ENCODE assay signal across 10 mouse cellular contexts in the genomic region with DNA sequence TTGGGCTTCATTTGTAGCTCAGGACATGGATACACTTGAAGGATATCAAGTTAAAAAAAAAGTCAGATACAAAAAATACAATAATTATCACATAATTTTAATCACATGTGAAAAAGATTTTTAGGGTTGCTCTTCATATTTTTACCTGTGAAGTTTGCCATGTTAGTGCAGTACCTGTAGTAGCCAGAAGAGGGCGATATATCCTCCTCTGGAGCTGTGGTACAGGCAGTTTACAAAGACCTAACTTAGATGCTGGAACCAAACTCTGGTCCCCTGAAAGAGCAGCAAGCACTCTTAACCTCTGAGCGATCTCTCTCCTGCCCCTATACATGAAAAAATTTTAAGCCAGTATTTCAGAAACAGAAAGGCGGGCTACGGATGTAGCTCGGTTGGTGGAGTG.
A peak's percentile ranks its signal among the peaks of the same experiment; 100 is the strongest.
DNase-seq lines count a peak whose midpoint lies in the region; ATAC-seq and TF ChIP-seq lines count a peak whose summit lies in the region.
"Had no signal": no experiment of that assay in that cellular context is flagged by ENCODE, and none has a peak within 500 bp of the region (broad histone marks: within the 10 kb centered on the region; RNA-seq: fewer than 3 reads in every experiment).

No protein-coding gene starts in this region.

- H3K27me3 ChIP-seq in intestine, postnatal 0 days (replicated peaks; ENCODE audit: control insufficient read depth, insufficient read depth, low read length): no peaks in the 10 kb centered on the region
- H3K27me3 ChIP-seq in intestine, embryonic 15.5 days (replicated peaks): no peaks in the 10 kb centered on the region

- H3K9ac ChIP-seq in intestine, postnatal 0 days (ENCODE audit: low read depth, low read length): no peak overlapping the region
- H3K9ac ChIP-seq in intestine, embryonic 15.5 days: no peak overlapping the region

- no peak for ATAC-seq in intestine, postnatal 0 days
- ATAC-seq in intestine, embryonic 15.5 days: no peak

- peak; percentile 28 for DNase-seq in thymus, postnatal 0 days (ENCODE audit: low spot score)
- no peak for DNase-seq in thymus, postnatal 36 days
- peak; percentile 4 for DNase-seq in c-Kit-positive CD71-positive TER-119-positive erythroid progenitor cells, embryonic 14.5 days (ENCODE audit: low spot score)
- no peak for DNase-seq in cerebellum, adult 8-10 months
- no peak for DNase-seq in right cerebral cortex, adult 2 months (ENCODE audit: low spot score in 2 of 2)
- DNase-seq: gastrocnemius, postnatal 36 days; lung, postnatal 10 days had no signal

- no peak overlapping the region for H3K27ac ChIP-seq in intestine, postnatal 0 days (ENCODE audit: low read depth, low read length)
- H3K27ac ChIP-seq in intestine, embryonic 15.5 days: no peak overlapping the region
- H3K27ac ChIP-seq: forebrain, embryonic 10.5 days had no signal

- H3K36me3 ChIP-seq in intestine, postnatal 0 days (ENCODE audit: control insufficient read depth, insufficient read depth): no peaks in the 10 kb centered on the region
- no peaks in the 10 kb centered on the region for H3K36me3 ChIP-seq in intestine, embryonic 15.5 days
- H3K36me3 ChIP-seq: forebrain, embryonic 10.5 days had no signal

- WGBS in intestine, postnatal 0 days: 79% methylated on average over 5 of the region's 5 CpGs
- WGBS in intestine, embryonic 15.5 days: 85% methylated on average over 5 of the region's 5 CpGs

- H3K9me3 ChIP-seq in intestine, postnatal 0 days (ENCODE audit: control insufficient read depth): no peaks in the 10 kb centered on the region
- no peaks in the 10 kb centered on the region for H3K9me3 ChIP-seq in intestine, embryonic 15.5 days
- H3K9me3 ChIP-seq: forebrain, embryonic 10.5 days had no signal

- no peaks in the 10 kb centered on the region for H3K4me1 ChIP-seq in intestine, postnatal 0 days (replicated peaks; ENCODE audit: control insufficient read depth, insufficient read depth, low read length)
- no peaks in the 10 kb centered on the region for H3K4me1 ChIP-seq in intestine, embryonic 15.5 days (replicated peaks)
- H3K4me1 ChIP-seq: forebrain, embryonic 10.5 days had no signal

- H3K4me3 ChIP-seq in intestine, postnatal 0 days (ENCODE audit: low read depth, low read length): no peak overlapping the region
- H3K4me3 ChIP-seq in intestine, embryonic 15.5 days (replicated peaks): no peak overlapping the region
- H3K4me3 ChIP-seq: forebrain, embryonic 10.5 days had no signal

- no peak overlapping the region for H3K4me2 ChIP-seq in intestine, postnatal 0 days (replicated peaks; ENCODE audit: low read depth)
- H3K4me2 ChIP-seq in intestine, embryonic 15.5 days (replicated peaks): no peak overlapping the region

- peak; percentile 66 for TF ChIP-seq CTCF in intestine, postnatal 0 days (IDR thresholded peaks at IDR 0.05; ENCODE audit: low read depth)

Comparison
In these comparisons a context has a peak if more than half of its experiments do, and no peak if none do; other contexts are left out.
1. DNase-seq: peak in thymus, postnatal 0 days (single experiment) and c-Kit-positive CD71-positive TER-119-positive erythroid progenitor cells, embryonic 14.5 days (single experiment); none in thymus, postnatal 36 days (0 of 2), cerebellum, adult 8-10 months (single experiment) and right cerebral cortex, adult 2 months (0 of 2).